Mouse (Mus musculus) heart, embryonic 16.5 days (tissue): ENCODE results near the gene Macrod2. TPM values are rescaled to one million over a fixed set of nuclear protein-coding genes. Genes with fewer than 3 reads are reported as not detected.

Experiments
- ATAC-seq: fragments of 200-750 bp; cut with Nextera tagmentation; replicated peaks from 2 replicates; pipeline ENCODE4 v1.8.0; 2017; ENCODE audit warnings: moderate number of reproducible peaks; ENCODE audit not compliant: insufficient read depth, low FRiP score; ENCODE audit errors: extremely low read depth
- H3K27ac ChIP-seq: fragments of 300-500 bp; sonication (generic); 2 replicates; pipeline ENCODE4 v1.5.1; 2014; ENCODE audit warnings: mild to moderate bottlenecking, low read length, control low read depth, moderate library complexity
- H3K27me3 ChIP-seq: fragments of 300-500 bp; sonication (generic); 2 replicates; pipeline ENCODE4 v1.6.1; 2014; ENCODE audit warnings: low read length, mixed read lengths; ENCODE audit not compliant: control insufficient read depth, insufficient read depth
- H3K36me3 ChIP-seq: fragments of 300-500 bp; sonication (generic); 2 replicates; pipeline ENCODE4 v1.6.1; 2014; ENCODE audit not compliant: control insufficient read depth, insufficient read depth
- H3K4me1 ChIP-seq: fragments of 300-500 bp; sonication (generic); 2 replicates; pipeline ENCODE4 v1.6.1; 2014; ENCODE audit warnings: low read length, mixed read lengths; ENCODE audit not compliant: control insufficient read depth, insufficient read depth
- H3K4me2 ChIP-seq: fragments of 300-500 bp; sonication (generic); 2 replicates; pipeline ENCODE4 v1.6.1; 2014; ENCODE audit warnings: low read depth, mild to moderate bottlenecking, control low read depth, low read length
- H3K4me3 ChIP-seq: fragments of 300-500 bp; sonication (generic); 2 replicates; pipeline ENCODE4 v1.5.1; 2014; ENCODE audit warnings: mild to moderate bottlenecking, control low read depth, low read length
- H3K9ac ChIP-seq: fragments of 300-500 bp; sonication (generic); 2 replicates; pipeline ENCODE4 v1.6.1; 2014; ENCODE audit warnings: low read length, control low read depth
- H3K9me3 ChIP-seq: fragments of 300-500 bp; sonication (generic); replicated peaks from 2 replicates; pipeline ENCODE4 v1.6.1; 2016; ENCODE audit warnings: low read length; ENCODE audit not compliant: control insufficient read depth
- WGBS: fragments of 180-500 bp; shearing (Covaris S2); extraction: QIAGEN DNeasy Blood & Tissue Kit; methylation state at CpG from one replicate; pipeline ENCODE4 v1.1.7; 2014; 5-methylcytosine and 5-hydroxymethylcytosine counted together
- polyA plus RNA-seq: library from polyadenylated mRNA; unstranded; fragments of >200 nt; fragmentation: Nextera tagmentation; extraction: Ambion mirVana; gene quantifications from 2 replicates; pipeline ENCODE4 v1.2.1, GENCODE M21; 2015

Gene Macrod2
- polyA plus RNA-seq, 1 experiment from 2014 or later, result 23.2 TPM

GRCm38 (mm10) chr2:141023916-141024315 is 628.8 kb downstream of the Macrod2 start:
- no peaks in the 10 kb centered on the region for H3K4me1 ChIP-seq
- H3K9ac ChIP-seq, result no peak overlapping the region
- H3K9me3 ChIP-seq, result no peaks in the 10 kb centered on the region
- no peak for ATAC-seq
- no peak overlapping the region for H3K4me3 ChIP-seq
- H3K27me3 ChIP-seq, result no peaks in the 10 kb centered on the region
- 49% methylated on average over 7 of the region's 7 CpGs for WGBS
- H3K36me3 ChIP-seq, result no peaks in the 10 kb centered on the region
- no peak overlapping the region for H3K4me2 ChIP-seq
- H3K27ac ChIP-seq, result no peak overlapping the region

GRCm38 (mm10) chr2:141024316-141025043 is 629.4 kb downstream of the Macrod2 start:
- H3K9me3 ChIP-seq, result no peaks in the 10 kb centered on the region
- H3K36me3 ChIP-seq, result no peaks in the 10 kb centered on the region
- no peaks in the 10 kb centered on the region for H3K27me3 ChIP-seq
- 69% methylated on average over 6 of the region's 6 CpGs for WGBS
- no peak overlapping the region for H3K4me2 ChIP-seq
- H3K9ac ChIP-seq, result no peak overlapping the region
- no peak overlapping the region for H3K27ac ChIP-seq
- H3K4me1 ChIP-seq, result no peaks in the 10 kb centered on the region
- ATAC-seq, result no peak
- no peak overlapping the region for H3K4me3 ChIP-seq

- H3K4me2 ChIP-seq, result no peak overlapping the region
- no peak overlapping the region for H3K27ac ChIP-seq
- H3K9me3 ChIP-seq, result no peaks in the 10 kb centered on the region
- no peak for ATAC-seq
- WGBS, result 55% methylated on average over 4 of the region's 4 CpGs
- no peak overlapping the region for H3K9ac ChIP-seq
- H3K27me3 ChIP-seq, result no peaks in the 10 kb centered on the region
- no peaks in the 10 kb centered on the region for H3K4me1 ChIP-seq
- H3K4me3 ChIP-seq, result no peak overlapping the region
- no peaks in the 10 kb centered on the region for H3K36me3 ChIP-seq
Measured at GRCm38 (mm10) chr2:141056685-141057454, 661.8 kb downstream of the Macrod2 start.

DNA sequence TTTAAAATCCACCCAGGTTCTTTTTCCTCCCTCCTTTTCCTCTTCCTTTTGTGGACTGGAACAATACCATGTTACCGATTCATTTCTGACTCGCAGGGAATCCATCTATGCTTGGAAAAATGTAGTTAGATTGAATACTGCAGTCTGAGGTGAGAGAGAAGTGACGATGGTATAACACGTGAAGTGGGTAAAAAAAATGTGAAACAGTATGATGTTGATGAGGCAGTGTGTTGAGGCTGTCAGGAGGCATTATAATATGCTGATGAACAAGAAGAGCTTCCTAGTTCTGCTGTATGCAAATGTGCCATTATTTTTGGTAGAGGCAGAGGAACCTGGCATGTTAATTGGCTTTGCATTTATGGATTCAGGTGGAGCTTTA is 662.3 kb downstream of the Macrod2 start:
- ATAC-seq, result no peak

GRCm38 (mm10) chr2:141073981-141074855 is 679.1 kb downstream of the Macrod2 start:
- H3K36me3 ChIP-seq, result no peaks in the 10 kb centered on the region
- 86% methylated on average over 8 of the region's 8 CpGs for WGBS
- H3K9ac ChIP-seq, result no peak overlapping the region
- H3K4me1 ChIP-seq, result no peaks in the 10 kb centered on the region
- H3K27ac ChIP-seq, result no peak overlapping the region
- no peak overlapping the region for H3K4me3 ChIP-seq
- no peak overlapping the region for H3K4me2 ChIP-seq
- H3K27me3 ChIP-seq, result no peaks in the 10 kb centered on the region
- H3K9me3 ChIP-seq, result no peaks in the 10 kb centered on the region
- ATAC-seq, result no peak

More for the DNA sequence above, 662.3 kb downstream of the Macrod2 start:
- no peaks in the 10 kb centered on the region for H3K9me3 ChIP-seq
- H3K9ac ChIP-seq, result no peak overlapping the region
- no peaks in the 10 kb centered on the region for H3K27me3 ChIP-seq
- H3K27ac ChIP-seq, result no peak overlapping the region
- no peaks in the 10 kb centered on the region for H3K4me1 ChIP-seq
- H3K36me3 ChIP-seq, result no peaks in the 10 kb centered on the region
- 63% methylated on average over 4 of the region's 4 CpGs for WGBS
- H3K4me2 ChIP-seq, result no peak overlapping the region
- no peak overlapping the region for H3K4me3 ChIP-seq

GRCm38 (mm10) chr2:141078221-141078620 is 683.1 kb downstream of the Macrod2 start:
- no peak overlapping the region for H3K4me3 ChIP-seq
- H3K27me3 ChIP-seq, result no peaks in the 10 kb centered on the region
- no peak overlapping the region for H3K4me2 ChIP-seq
- H3K27ac ChIP-seq, result no peak overlapping the region
- H3K36me3 ChIP-seq, result no peaks in the 10 kb centered on the region
- H3K9me3 ChIP-seq, result peaks cover 3% of the 10 kb centered on the region; the same call in 1 of the 2 replicates
- H3K4me1 ChIP-seq, result no peaks in the 10 kb centered on the region
- ATAC-seq, result no peak
- H3K9ac ChIP-seq, result no peak overlapping the region

DNA sequence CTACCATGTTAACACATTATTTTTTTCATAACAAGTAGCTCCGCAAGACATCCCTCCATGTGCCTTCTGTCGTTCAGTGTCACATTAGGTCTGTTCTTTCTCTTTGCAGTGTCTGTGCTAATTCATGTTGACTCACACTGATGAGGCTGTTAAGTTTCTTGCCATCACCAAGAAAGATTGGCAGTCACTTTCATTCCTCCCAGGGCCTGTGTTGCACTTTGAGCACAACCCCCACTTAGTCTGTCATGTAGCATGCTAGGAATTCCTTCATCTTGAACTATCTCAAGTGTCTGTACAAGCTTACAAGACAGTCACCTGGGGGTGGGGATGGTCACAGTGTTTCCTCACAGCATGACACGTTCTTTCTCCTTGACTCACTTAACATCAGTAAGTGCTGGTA is 696.2 kb downstream of the Macrod2 start:
- no peaks in the 10 kb centered on the region; the same call in 1 of the 2 replicates for H3K9me3 ChIP-seq
- H3K4me2 ChIP-seq, result no peak overlapping the region
- peak; percentile 58 for ATAC-seq
- no peaks in the 10 kb centered on the region for H3K36me3 ChIP-seq
- H3K27ac ChIP-seq, result no peak overlapping the region
- no peak overlapping the region for H3K9ac ChIP-seq
- no peak overlapping the region for H3K4me3 ChIP-seq
- WGBS, result 31% methylated on average over 3 of the region's 3 CpGs
- H3K27me3 ChIP-seq, result no peaks in the 10 kb centered on the region
- peaks cover 13% of the 10 kb centered on the region for H3K4me1 ChIP-seq

DNA sequence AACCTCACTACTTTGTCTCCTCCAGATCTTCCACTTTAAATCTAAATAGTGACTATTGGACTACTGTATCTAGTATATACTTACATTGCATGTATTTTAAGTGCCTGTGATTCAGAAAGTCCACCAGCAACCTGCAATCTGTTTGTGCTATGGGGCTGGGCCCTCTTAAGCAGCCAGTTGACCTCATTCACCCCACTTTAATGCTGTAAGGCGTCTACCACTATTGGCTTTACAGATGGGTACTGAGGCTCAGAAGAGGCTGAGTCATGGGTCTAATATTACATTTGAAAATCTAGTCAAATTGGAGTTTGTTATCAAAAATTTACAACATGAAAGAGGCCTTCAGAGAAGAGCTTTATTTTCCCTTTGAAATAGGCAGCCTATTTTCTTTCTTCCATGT is 722.5 kb downstream of the Macrod2 start:
- Histone ChIP-seq H3K4me1 (peaks cover 4% of the 10 kb centered on the region), H3K36me3 (no peaks in the 10 kb centered on the region), H3K4me3 (no peak overlapping the region), H3K9ac (no peak overlapping the region), H3K27me3 (no peaks in the 10 kb centered on the region), H3K9me3 (no peaks in the 10 kb centered on the region), H3K27ac (no peak overlapping the region), H3K4me2 (no peak overlapping the region)
- 68% methylated on average over 1 of the region's 1 CpGs for WGBS
- no peak for ATAC-seq
